18 mouse cellular contexts compared by ENCODE assay signal in the genomic region with DNA sequence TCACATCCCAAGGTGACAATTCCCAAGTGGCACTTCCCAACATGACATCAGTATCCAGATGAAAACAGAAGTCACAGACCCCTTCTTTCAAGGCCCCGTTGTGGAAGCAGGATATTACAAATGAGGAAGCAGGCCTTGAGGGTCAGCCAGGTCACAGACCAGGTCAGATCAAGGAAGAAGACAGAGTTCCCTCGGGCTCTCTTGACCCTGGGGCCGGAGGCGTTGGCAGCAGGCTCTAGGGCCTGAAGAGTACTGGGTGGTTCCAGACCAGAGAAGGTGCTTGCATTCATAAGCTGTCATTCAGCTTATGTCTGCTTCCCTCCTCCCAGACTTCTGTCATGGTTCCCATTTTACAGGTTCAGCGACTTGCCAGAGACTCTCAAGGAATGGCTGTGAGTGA. TPM values are rescaled to one million over a fixed set of nuclear protein-coding genes. Genes with fewer than 3 reads are reported as not detected.
A peak's percentile ranks its signal among the peaks of the same experiment; 100 is the strongest.
DNase-seq lines count a peak whose midpoint lies in the region; ATAC-seq and TF ChIP-seq lines count a peak whose summit lies in the region.
"Had no signal": no experiment of that assay in that cellular context is flagged by ENCODE, and none has a peak within 500 bp of the region (broad histone marks: within the 10 kb centered on the region; RNA-seq: fewer than 3 reads in every experiment).

No protein-coding gene starts in this region.

- H3K27ac ChIP-seq in heart, adult 2 months, result peak overlapping the region; percentile 49; the same call in 1 of the 2 replicates
- H3K27ac ChIP-seq in liver, adult 2 months (replicated peaks; ENCODE audit: insufficient read depth, low read depth, low read length), result peak overlapping the region; percentile 33
- no peak overlapping the region; the same call in 1 of the 2 replicates for H3K27ac ChIP-seq in liver, embryonic 11.5 days (ENCODE audit: low read depth, low read length)
- H3K27ac ChIP-seq in liver, embryonic 15.5 days (replicated peaks), result peak overlapping the region; percentile 38; the same call in 1 of the 2 replicates
- H3K27ac ChIP-seq: forebrain, embryonic 12.5 days; limb, embryonic 13.5 days; lung, embryonic 15.5 days; stomach, embryonic 15.5 days had no signal

- peaks cover 2% of the 10 kb centered on the region for H3K36me3 ChIP-seq in heart, adult 2 months (ENCODE audit: control insufficient read depth, insufficient read depth, low read length)
- no peaks in the 10 kb centered on the region for H3K36me3 ChIP-seq in liver, adult 2 months (ENCODE audit: control insufficient read depth, insufficient read depth, low read length)
- no peaks in the 10 kb centered on the region for H3K36me3 ChIP-seq in liver, embryonic 11.5 days (ENCODE audit: control insufficient read depth, insufficient read depth, low read length)
- H3K36me3 ChIP-seq in liver, embryonic 15.5 days (replicated peaks), result no peaks in the 10 kb centered on the region
- H3K36me3 ChIP-seq: heart, embryonic 12.5 days; lung, embryonic 15.5 days; stomach, embryonic 15.5 days had no signal

- no peak for DNase-seq in heart, adult 2 months
- DNase-seq in heart, adult 18-20 months, result no peak
- no peak for DNase-seq in liver, adult 2 months (ENCODE audit: extremely low read depth, low read depth, low spot score)
- no peak for DNase-seq in liver
- no peak for DNase-seq in liver, embryonic 11.5 days (ENCODE audit: low spot score)
- no peak for DNase-seq in Muller cell, postnatal 12 days (ENCODE audit: inconsistent ontology term)
- no peak for DNase-seq in frontal cortex, postnatal 25 days (ENCODE audit: low spot score in 2 of 2)
- DNase-seq: adrenal gland, adult 2 months; heart, postnatal 4 days; lung, postnatal 4 days; right cerebral cortex, postnatal 25 days; thymus, adult 2 months had no signal

- TF ChIP-seq POLR2A in heart, adult 2 months (IDR thresholded peaks at IDR 0.05; ENCODE audit: insufficient read depth, low read depth, low read length), result no peak
- no peak for TF ChIP-seq POLR2A in liver, adult 2 months (IDR thresholded peaks at IDR 0.05; ENCODE audit: extremely low read depth, insufficient read depth, low read length)

- no peaks in the 10 kb centered on the region for H3K27me3 ChIP-seq in heart, adult 2 months (ENCODE audit: control insufficient read depth, insufficient read depth, low read length)
- no peaks in the 10 kb centered on the region for H3K27me3 ChIP-seq in liver, adult 2 months (ENCODE audit: control insufficient read depth, insufficient read depth, low read length)
- H3K27me3 ChIP-seq in liver, embryonic 11.5 days (replicated peaks; ENCODE audit: control insufficient read depth, insufficient read depth, low read length), result no peaks in the 10 kb centered on the region; the same call in 1 of the 2 replicates
- peaks cover 37% of the 10 kb centered on the region for H3K27me3 ChIP-seq in liver, embryonic 15.5 days
- H3K27me3 ChIP-seq: forebrain, embryonic 12.5 days; heart, embryonic 12.5 days; limb, embryonic 13.5 days; stomach, embryonic 15.5 days had no signal

- no peak for TF ChIP-seq CTCF in heart, adult 2 months (IDR thresholded peaks at IDR 0.05)
- no peak for TF ChIP-seq CTCF in liver, adult 2 months (IDR thresholded peaks at IDR 0.05; ENCODE audit: low read depth, low read length)

- H3K9me3 ChIP-seq in liver, embryonic 11.5 days (ENCODE audit: control insufficient read depth, low read length), result no peaks in the 10 kb centered on the region
- H3K9me3 ChIP-seq in liver, embryonic 15.5 days (replicated peaks), result no peaks in the 10 kb centered on the region
- H3K9me3 ChIP-seq: forebrain, embryonic 12.5 days; heart, embryonic 12.5 days; limb, embryonic 13.5 days; lung, embryonic 15.5 days; stomach, embryonic 15.5 days had no signal

- no peak overlapping the region for H3K4me3 ChIP-seq in heart, adult 2 months
- H3K4me3 ChIP-seq in liver, adult 2 months (ENCODE audit: insufficient read depth, low read depth, low read length), result no peak overlapping the region
- H3K4me3 ChIP-seq in liver, embryonic 11.5 days (ENCODE audit: low read depth, low read length), result no peak overlapping the region
- no peak overlapping the region for H3K4me3 ChIP-seq in liver, embryonic 15.5 days (replicated peaks)
- H3K4me3 ChIP-seq: forebrain, embryonic 12.5 days; heart, embryonic 12.5 days; limb, embryonic 13.5 days; lung, embryonic 15.5 days; stomach, embryonic 15.5 days had no signal

- intact Hi-C loops in heart, adult 2 months (cut with DNase I), result no loop called here

- ATAC-seq in liver, embryonic 11.5 days (replicated peaks; ENCODE audit: low FRiP score), result no peak
- no peak for ATAC-seq in liver, embryonic 15.5 days (ENCODE audit: insufficient read depth)

- TF ChIP-seq EP300 in heart, adult 2 months (IDR thresholded peaks at IDR 0.05; ENCODE audit: insufficient read depth, low read depth, low read length), result no peak

- no peak overlapping the region for H3K9ac ChIP-seq in heart, adult 2 months (ENCODE audit: low read depth, low read length)
- 0 out of 2 replicates have a peak overlapping the region, but pooled peaks have one; percentile 4 for H3K9ac ChIP-seq in liver, adult 2 months (ENCODE audit: low read depth, low read length)
- no peak overlapping the region for H3K9ac ChIP-seq in liver, embryonic 11.5 days (ENCODE audit: low read depth, low read length)
- H3K9ac ChIP-seq in liver, embryonic 15.5 days, result no peak overlapping the region
- H3K9ac ChIP-seq: forebrain, embryonic 12.5 days; limb, embryonic 13.5 days; lung, embryonic 15.5 days; stomach, embryonic 15.5 days had no signal

- H3K4me1 ChIP-seq in heart, adult 2 months (ENCODE audit: control insufficient read depth, insufficient read depth, low read length), result peaks cover 43% of the 10 kb centered on the region
- peaks cover 52% of the 10 kb centered on the region for H3K4me1 ChIP-seq in liver, adult 2 months (ENCODE audit: control insufficient read depth, insufficient read depth, low read length)
- peaks cover 83% of the 10 kb centered on the region for H3K4me1 ChIP-seq in liver, embryonic 11.5 days (replicated peaks; ENCODE audit: control insufficient read depth, insufficient read depth, low read length)
- H3K4me1 ChIP-seq in liver, embryonic 15.5 days (replicated peaks), result peaks cover 71% of the 10 kb centered on the region

- H3K79me2 ChIP-seq in heart, adult 2 months (replicated peaks; ENCODE audit: control insufficient read depth, insufficient read depth, low read length), result no peaks in the 10 kb centered on the region
- peaks cover 58% of the 10 kb centered on the region for H3K79me2 ChIP-seq in liver, adult 2 months (ENCODE audit: control insufficient read depth, insufficient read depth, low read length)

- H3K4me2 ChIP-seq in liver, embryonic 11.5 days, result peak overlapping the region; percentile 23
- 0 out of 2 replicates have a peak overlapping the region, but pooled peaks have one; percentile 40 for H3K4me2 ChIP-seq in liver, embryonic 15.5 days
- H3K4me2 ChIP-seq: limb, embryonic 13.5 days; lung, embryonic 15.5 days; stomach, embryonic 15.5 days had no signal

- WGBS in heart, adult 2 months, result 57% methylated on average over 5 of the region's 5 CpGs
- WGBS in liver, adult 2 months, result 31% methylated on average over 5 of the region's 5 CpGs
- 61% methylated on average over 5 of the region's 5 CpGs for WGBS in liver, embryonic 11.5 days
- 42% methylated on average over 5 of the region's 5 CpGs for WGBS in liver, embryonic 15.5 days (ENCODE audit: insufficient replicate concordance)

RNA-seq across cellular contexts. Expression of gene Ccdc85c, which starts 5.5 kb away (rescaled TPM):
- 10 to 100 TPM; 39.2 to 43.9 TPM for total RNA-seq in heart, adult 2 months (2021)
- 27.1 and 29.3 TPM in 2 replicates for polyA plus RNA-seq in heart, adult 2 months (2012; rRNA removed)
- total RNA-seq in heart, adult 18-20 months (2021), result 10 to 100 TPM; 38.5 to 42.5 TPM
- 4.1 and 7.1 TPM in 2 replicates for total RNA-seq in liver, adult 2 months (2014; rRNA removed)
- polyA plus RNA-seq in liver, adult 2 months (2012; rRNA removed), result 15.2 and 18.6 TPM in 2 replicates
- polyA plus RNA-seq in liver, embryonic 11.5 days (2014; fragmentation: Nextera tagmentation; extraction: Ambion mirVana), result 5.9 and 7.4 TPM in 2 replicates
- polyA plus RNA-seq in liver, embryonic 15.5 days (2015; fragmentation: Nextera tagmentation; extraction: Ambion mirVana), result 1.1 and 1.4 TPM in 2 replicates

RNA-seq across cellular contexts. Expression of gene Hhipl1, which starts 36.4 kb away (rescaled TPM):
- total RNA-seq in heart, adult 2 months (2021), result 1 to 10 TPM; 1.2 to 1.5 TPM
- 1.6 and 1.8 TPM in 2 replicates for polyA plus RNA-seq in heart, adult 2 months (2012; rRNA removed)
- total RNA-seq in heart, adult 18-20 months (2021), result 1 to 10 TPM; 1.3 to 2.1 TPM
- 0.20 and 0.55 TPM in 2 replicates for total RNA-seq in liver, adult 2 months (2014; rRNA removed)
- 0.37 and 0.50 TPM in 2 replicates for polyA plus RNA-seq in liver, adult 2 months (2012; rRNA removed)
- 0.14 TPM in 1 of 2 replicates, not detected in the other for polyA plus RNA-seq in liver, embryonic 11.5 days (2014; fragmentation: Nextera tagmentation; extraction: Ambion mirVana)
- polyA plus RNA-seq in liver, embryonic 15.5 days (2015; fragmentation: Nextera tagmentation; extraction: Ambion mirVana), result 0.03 and 0.09 TPM in 2 replicates
